Mouse (Mus musculus) G1E (cell line): ENCODE data around the gene Tbr1.

Experiments
- CTCF ChIP-seq: IDR thresholded peaks from 2 replicates; pipeline ENCODE4 v1.5.1; 2012; ENCODE audit warnings: low read depth, low read length, inconsistent platforms, mixed read lengths
- GATA1 ChIP-seq: IDR thresholded peaks from 2 replicates; pipeline ENCODE4 v1.6.1; 2012; ENCODE audit warnings: borderline replicate concordance, low read length, inconsistent platforms, mixed read lengths
- TAL1 ChIP-seq: conservative IDR thresholded peaks from 2 replicates; pipeline ENCODE4 v1.6.1; 2012; ENCODE audit warnings: low read depth, low read length, inconsistent platforms, mixed read lengths

DNA sequence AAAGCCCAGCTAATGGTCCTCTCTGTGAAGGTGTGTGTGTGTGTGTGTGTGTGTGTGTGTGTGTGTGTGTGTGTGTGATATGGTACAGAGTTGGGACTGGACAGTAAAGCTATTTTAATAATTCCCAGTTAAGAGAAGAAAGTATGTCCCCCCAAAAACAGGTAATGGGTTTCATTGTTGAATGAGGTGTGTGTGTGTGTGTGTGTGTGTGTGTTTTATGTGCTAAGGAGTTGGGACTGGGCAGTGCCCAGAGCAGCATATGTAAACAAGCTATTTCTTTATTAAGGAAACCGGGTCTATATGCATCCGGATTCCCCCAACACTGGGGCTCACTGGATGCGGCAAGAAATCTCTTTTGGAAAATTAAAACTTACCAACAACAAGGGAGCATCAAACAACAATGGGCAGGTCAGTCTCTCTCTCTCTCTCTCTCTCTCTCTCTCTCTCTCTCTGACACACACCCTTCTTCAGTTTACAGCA lies 3.7 kb downstream of the Tbr1 start:
- TF ChIP-seq GATA1 (no peak), CTCF (no peak), TAL1 (no peak)
